Mouse (Mus musculus) ES-E14 (cell line): ENCODE results near the gene Il18bp.

Source experiments
- CHD2 ChIP-seq: IDR thresholded peaks from 2 replicates; pipeline ENCODE4 v1.6.1; 2014; ENCODE audit warnings: mild to moderate bottlenecking, low read depth, low read length, inconsistent platforms
- MAFK ChIP-seq: IDR thresholded peaks from 2 replicates; pipeline ENCODE4 v1.6.1; 2014; ENCODE audit warnings: mild to moderate bottlenecking, low read depth, low read length, inconsistent platforms; ENCODE audit not compliant: insufficient read depth
- ZC3H11A ChIP-seq: IDR thresholded peaks from 2 replicates; pipeline ENCODE4 v1.6.1; 2012; ENCODE audit warnings: low read depth, mild to moderate bottlenecking, inconsistent platforms, low read length, borderline replicate concordance
- ZNF384 ChIP-seq: IDR thresholded peaks from 2 replicates; pipeline ENCODE4 v1.6.1; 2012; ENCODE audit warnings: low read depth, low read length, inconsistent platforms

GRCm38 (mm10) chr7:102023821-102024220 is 5.3 kb upstream of the Il18bp start:
- TF ChIP-seq ZC3H11A (no peak), MAFK (no peak), ZNF384 (no peak), CHD2 (no peak)
